Mouse (Mus musculus) limb, embryonic 13.5 days (tissue): ENCODE results near the gene Rfx1. TPM values are rescaled to one million over a fixed set of nuclear protein-coding genes. Genes with fewer than 3 reads are reported as not detected.

Source experiments
- ATAC-seq: fragments of 200-750 bp; cut with Nextera tagmentation; 2 replicates; pipeline ENCODE4 v1.8.0; 2017; ENCODE audit warnings: low read depth, moderate number of reproducible peaks, moderate TSS enrichment; ENCODE audit not compliant: low FRiP score
- H3K27ac ChIP-seq: fragments of 300-500 bp; sonication (generic); 2 replicates; pipeline ENCODE4 v1.5.1; 2015; ENCODE audit warnings: inconsistent platforms, mild to moderate bottlenecking, moderate library complexity
- H3K27me3 ChIP-seq: fragments of 300-500 bp; sonication (generic); 2 replicates; pipeline ENCODE4 v1.6.1; 2015; ENCODE audit warnings: mild to moderate bottlenecking, inconsistent platforms
- H3K36me3 ChIP-seq: fragments of 300-500 bp; sonication (generic); 2 replicates; pipeline ENCODE4 v1.6.1; 2015; ENCODE audit warnings: inconsistent platforms, mild to moderate bottlenecking, moderate library complexity
- H3K4me1 ChIP-seq: fragments of 300-500 bp; sonication (generic); 2 replicates; pipeline ENCODE4 v1.6.1; 2015; ENCODE audit warnings: inconsistent platforms
- H3K4me2 ChIP-seq: fragments of 300-500 bp; sonication (generic); replicated peaks from 2 replicates; pipeline ENCODE4 v1.6.1; 2015; ENCODE audit warnings: inconsistent platforms, mild to moderate bottlenecking, moderate library complexity
- H3K4me3 ChIP-seq: fragments of 300-500 bp; sonication (generic); 2 replicates; pipeline ENCODE4 v1.5.1; 2015; ENCODE audit warnings: moderate library complexity, mild to moderate bottlenecking, inconsistent platforms
- H3K9ac ChIP-seq: fragments of 300-500 bp; sonication (generic); 2 replicates; pipeline ENCODE4 v1.6.1; 2015; ENCODE audit warnings: mild to moderate bottlenecking, inconsistent platforms
- H3K9me3 ChIP-seq: fragments of 300-500 bp; sonication (generic); 2 replicates; pipeline ENCODE4 v1.6.1; 2016; ENCODE audit warnings: inconsistent platforms
- WGBS: fragments of 180-500 bp; shearing (Covaris S2); methylation state at CpG from one replicate; pipeline ENCODE4 v1.1.7; 2015; 5-methylcytosine and 5-hydroxymethylcytosine counted together
- polyA plus RNA-seq: library from polyadenylated mRNA; unstranded; fragments of >200 nt; fragmentation: Nextera tagmentation; extraction: Ambion mirVana; gene quantifications from 2 replicates; pipeline ENCODE4 v1.2.1, GENCODE M21; 2015

Rfx1 gene
- polyA plus RNA-seq = 9.5 and 10.1 TPM in 2 replicates

DNA sequence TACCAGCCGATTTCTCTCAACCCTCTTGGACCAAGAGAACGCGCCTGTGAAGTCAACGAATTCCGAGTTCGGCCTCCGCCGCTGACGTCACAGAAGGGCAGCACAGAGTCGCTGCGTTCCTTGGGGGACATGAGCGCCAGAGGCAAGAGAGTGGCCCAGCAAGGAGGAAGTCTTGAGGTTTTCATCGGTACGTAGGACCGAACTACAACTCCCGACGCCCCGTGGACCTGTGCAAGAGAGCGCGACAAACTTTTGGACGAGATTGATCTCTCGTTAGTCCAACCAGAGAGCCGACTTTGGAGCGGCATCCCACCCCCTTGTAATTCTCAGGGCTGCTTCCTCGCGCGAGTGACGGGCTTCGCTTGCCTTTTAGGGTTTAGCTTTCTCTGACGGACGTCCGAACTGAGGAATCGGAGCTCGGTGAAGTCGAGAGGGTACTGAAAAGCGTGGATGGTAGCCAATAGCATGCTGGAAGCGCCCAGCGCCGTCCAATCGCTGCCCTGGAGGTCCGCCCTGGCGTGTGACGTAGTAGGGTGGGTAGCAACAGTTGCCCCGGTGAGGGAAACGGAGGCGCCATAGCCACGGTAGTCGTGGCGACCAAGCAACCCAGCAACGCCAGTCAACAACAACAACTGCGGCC is at the start of gene Rfx1:
TSS of gene Rfx1 (plus strand) at position 544 of the 640 bp plus-strand sequence.
- WGBS = under 1% methylated on average over 50 of the region's 51 CpGs
- Histone ChIP-seq H3K4me3 (peak within 1 kb of the TSS; percentile 86), H3K27me3 (no peaks in the 10 kb centered on the region), H3K9me3 (no peaks in the 10 kb centered on the region), H3K4me2 (peak within 1 kb of the TSS; percentile 82), H3K36me3 (no peaks in the 10 kb centered on the region), H3K4me1 (peaks cover 32% of the 10 kb centered on the region), H3K9ac (peak within 1 kb of the TSS; percentile 82), H3K27ac (peak within 1 kb of the TSS; percentile 94)
- ATAC-seq = peak; percentile 98

DNA sequence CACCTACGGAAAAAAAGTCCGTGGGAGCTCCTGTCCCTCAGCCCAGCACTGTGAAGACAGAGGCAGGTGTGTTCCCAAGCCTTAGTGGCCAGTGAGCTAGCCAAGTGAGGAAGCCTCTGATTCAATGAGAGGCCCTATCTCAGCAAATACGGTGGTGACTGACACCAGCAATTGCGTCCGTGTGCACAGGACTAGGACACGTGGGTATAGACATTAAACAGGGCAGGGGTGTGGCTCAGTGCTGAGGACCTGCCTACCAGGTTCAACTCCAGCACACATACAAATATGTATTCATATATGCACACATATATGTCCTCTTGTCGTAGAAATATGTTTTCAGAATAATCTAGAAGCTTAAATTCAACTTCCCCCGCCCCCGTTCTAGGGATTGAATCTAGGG is 46.9 kb upstream of the Rfx1 start:
- Histone ChIP-seq H3K36me3 (no peaks in the 10 kb centered on the region), H3K4me2 (no peak overlapping the region), H3K9ac (no peak overlapping the region), H3K27me3 (peaks cover 49% of the 10 kb centered on the region), H3K4me1 (peaks cover 13% of the 10 kb centered on the region), H3K27ac (no peak overlapping the region), H3K9me3 (no peaks in the 10 kb centered on the region), H3K4me3 (no peak overlapping the region)
- ATAC-seq = no peak
- 81% methylated on average over 9 of the region's 9 CpGs for WGBS

DNA sequence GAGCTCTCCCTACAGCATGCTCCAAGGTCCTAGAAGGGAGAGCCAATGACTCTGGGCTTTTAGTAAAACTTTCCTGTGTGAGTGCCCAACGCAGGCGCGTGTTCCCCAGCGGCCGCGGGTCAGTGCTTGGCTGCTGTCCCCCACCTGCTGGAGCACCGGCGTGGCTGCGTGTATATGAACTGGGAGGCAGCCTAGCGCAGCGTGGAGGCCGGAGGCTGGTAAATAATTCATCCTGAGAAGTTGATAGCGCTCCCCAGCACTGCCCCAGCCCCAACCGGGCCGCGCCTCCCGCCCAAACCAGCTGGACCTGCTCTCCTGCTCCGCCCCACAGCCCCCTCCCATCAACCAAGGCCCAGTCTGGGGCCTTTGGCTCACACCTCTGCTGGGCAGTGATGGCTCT is 45.5 kb upstream of the Rfx1 start, which contains the start of gene Palm3:
TSS of gene Palm3 (plus strand) at position 376 of the 400 bp plus-strand sequence.
- Histone ChIP-seq H3K27ac (no peak within 1 kb of the TSS), H3K36me3 (no peaks in the 10 kb centered on the region), H3K4me1 (peaks cover 17% of the 10 kb centered on the region), H3K9ac (no peak within 1 kb of the TSS), H3K4me3 (no peak within 1 kb of the TSS), H3K9me3 (no peaks in the 10 kb centered on the region), H3K27me3 (peaks cover 62% of the 10 kb centered on the region), H3K4me2 (peak within 1 kb of the TSS; percentile 36)
- 9% methylated on average over 18 of the region's 18 CpGs for WGBS
- no peak for ATAC-seq

DNA sequence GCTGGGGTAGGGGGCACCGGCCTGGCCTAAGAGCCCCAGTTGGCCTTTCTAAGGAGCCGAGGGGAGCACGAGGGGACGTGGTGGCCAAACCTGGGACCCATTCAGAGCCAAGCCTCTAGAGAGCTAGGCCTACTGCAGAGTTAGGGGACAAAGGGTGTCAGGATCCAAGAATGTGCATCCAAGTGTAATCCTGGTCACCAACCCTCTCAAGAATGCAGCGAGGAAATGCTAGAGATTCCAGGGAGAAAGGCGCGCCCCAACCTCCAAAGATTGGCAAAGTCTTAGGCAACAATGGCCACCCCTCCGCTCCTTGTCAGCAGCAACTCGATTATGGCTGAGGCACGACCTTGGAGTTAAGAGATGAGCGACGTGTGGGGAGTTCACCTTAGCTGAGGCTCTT is 45.1 kb upstream of the Rfx1 start:
- Histone ChIP-seq H3K9me3 (no peaks in the 10 kb centered on the region), H3K4me1 (peaks cover 22% of the 10 kb centered on the region), H3K36me3 (no peaks in the 10 kb centered on the region), H3K27me3 (peaks cover 67% of the 10 kb centered on the region), H3K9ac (no peak overlapping the region), H3K27ac (no peak overlapping the region), H3K4me3 (no peak overlapping the region), H3K4me2 (peak overlapping the region; percentile 36)
- 41% methylated on average over 12 of the region's 12 CpGs for WGBS
- no peak for ATAC-seq

DNA sequence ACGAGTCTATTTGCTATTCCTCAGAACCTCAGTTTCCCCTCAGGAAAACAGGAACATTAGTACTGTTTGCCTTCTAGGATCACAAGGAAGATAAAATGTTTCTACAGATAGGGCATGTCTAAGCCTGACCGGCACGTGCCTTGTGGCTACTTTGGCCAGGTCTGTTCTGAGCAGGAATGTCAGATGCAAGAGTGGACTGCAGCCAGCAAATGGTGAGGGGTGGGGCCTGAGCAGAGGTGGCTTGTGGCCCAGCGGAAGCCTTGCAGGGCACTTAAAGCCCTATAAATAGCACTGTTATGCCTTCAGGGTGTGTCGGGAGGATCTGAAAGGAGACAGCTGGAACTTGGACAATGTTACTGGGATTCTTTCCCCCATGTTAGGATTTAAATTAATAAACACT is 43.5 kb upstream of the Rfx1 start:
- Histone ChIP-seq H3K27me3 (peaks cover 81% of the 10 kb centered on the region), H3K27ac (no peak overlapping the region), H3K4me2 (no peak overlapping the region), H3K36me3 (no peaks in the 10 kb centered on the region), H3K9ac (no peak overlapping the region), H3K4me1 (peaks cover 26% of the 10 kb centered on the region), H3K4me3 (no peak overlapping the region), H3K9me3 (no peaks in the 10 kb centered on the region)
- ATAC-seq = no peak
- WGBS = 20% methylated on average over 5 of the region's 5 CpGs

DNA sequence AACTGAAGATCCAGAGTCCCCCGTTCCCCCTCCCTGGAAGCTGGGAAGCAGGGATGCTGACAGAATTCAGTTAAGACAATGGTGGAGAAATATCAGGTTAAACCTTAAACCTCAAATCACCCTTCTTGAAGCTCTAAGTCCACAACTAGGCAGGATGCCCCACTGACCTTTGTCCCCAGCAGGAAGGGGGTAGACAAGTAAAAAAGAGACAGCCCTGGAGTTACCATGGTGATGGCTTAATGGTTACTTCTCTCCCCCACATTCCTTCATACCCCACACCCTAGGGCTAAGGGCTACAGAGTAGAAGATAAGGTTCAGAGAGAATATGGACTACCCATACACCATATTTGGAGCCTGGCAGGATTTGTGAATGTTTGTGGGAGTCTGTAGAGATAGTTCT is 43.0 kb upstream of the Rfx1 start:
- Histone ChIP-seq H3K27ac (no peak overlapping the region), H3K4me2 (no peak overlapping the region), H3K27me3 (peaks cover 82% of the 10 kb centered on the region), H3K36me3 (no peaks in the 10 kb centered on the region), H3K4me1 (peaks cover 26% of the 10 kb centered on the region), H3K9me3 (no peaks in the 10 kb centered on the region), H3K9ac (no peak overlapping the region), H3K4me3 (no peak overlapping the region)
- ATAC-seq = no peak
- 43% methylated on average over 1 of the region's 1 CpGs for WGBS

DNA sequence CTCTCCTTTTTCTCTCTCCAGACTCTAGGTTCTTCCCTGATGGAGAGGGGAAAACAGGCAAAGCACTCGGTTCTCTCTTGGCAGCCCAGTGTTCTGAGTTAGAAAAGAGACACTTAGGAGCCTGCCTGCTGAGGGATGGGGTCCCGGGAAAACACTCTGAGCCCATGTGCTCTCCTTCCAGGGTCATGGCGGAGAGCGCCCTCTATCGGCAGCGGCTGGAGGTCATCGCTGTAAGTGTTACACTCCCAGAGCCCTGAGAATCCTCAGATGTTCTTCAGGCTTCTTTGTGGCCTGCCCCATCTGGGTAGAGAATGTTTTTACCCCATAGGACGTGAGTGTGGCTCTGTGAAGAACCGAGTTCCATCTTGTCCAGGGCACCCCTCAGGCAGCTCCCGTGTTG is 42.5 kb upstream of the Rfx1 start:
- no peaks in the 10 kb centered on the region for H3K36me3 ChIP-seq
- H3K4me3 ChIP-seq = no peak overlapping the region
- peaks cover 26% of the 10 kb centered on the region for H3K4me1 ChIP-seq
- no peaks in the 10 kb centered on the region for H3K9me3 ChIP-seq
- H3K9ac ChIP-seq = no peak overlapping the region
- H3K27me3 ChIP-seq = peaks cover 86% of the 10 kb centered on the region
- H3K4me2 ChIP-seq = no peak overlapping the region
- ATAC-seq = no peak
- 16% methylated on average over 10 of the region's 10 CpGs for WGBS
- H3K27ac ChIP-seq = no peak overlapping the region

DNA sequence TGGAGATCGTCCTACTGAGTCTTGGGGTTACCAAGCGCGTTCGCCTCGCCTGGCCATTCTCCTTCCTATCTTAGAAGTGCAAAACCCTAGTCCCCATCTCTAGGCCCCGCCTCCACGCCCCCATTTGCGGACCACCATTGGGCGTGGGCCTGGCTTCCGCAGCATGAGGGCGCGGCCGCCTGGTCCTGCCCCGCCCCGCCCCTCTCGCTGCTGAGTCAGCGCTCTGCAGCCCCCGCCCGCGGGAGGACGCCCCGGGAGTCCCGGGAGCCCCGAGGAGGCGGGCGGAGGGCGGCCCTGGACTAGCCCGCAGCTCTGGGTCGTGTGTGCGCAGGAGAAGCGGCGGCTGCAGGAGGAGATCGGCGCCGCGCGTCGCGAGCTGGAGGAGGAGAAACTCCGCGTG is 40.8 kb upstream of the Rfx1 start:
- Histone ChIP-seq H3K27me3 (peaks cover 71% of the 10 kb centered on the region), H3K4me2 (peak overlapping the region; percentile 83), H3K4me1 (peaks cover 26% of the 10 kb centered on the region), H3K4me3 (peak overlapping the region; percentile 53), H3K9me3 (no peaks in the 10 kb centered on the region), H3K27ac (no peak overlapping the region), H3K36me3 (no peaks in the 10 kb centered on the region), H3K9ac (peak overlapping the region; percentile 70)
- WGBS = 2% methylated on average over 41 of the region's 41 CpGs
- peak; percentile 86 for ATAC-seq

DNA sequence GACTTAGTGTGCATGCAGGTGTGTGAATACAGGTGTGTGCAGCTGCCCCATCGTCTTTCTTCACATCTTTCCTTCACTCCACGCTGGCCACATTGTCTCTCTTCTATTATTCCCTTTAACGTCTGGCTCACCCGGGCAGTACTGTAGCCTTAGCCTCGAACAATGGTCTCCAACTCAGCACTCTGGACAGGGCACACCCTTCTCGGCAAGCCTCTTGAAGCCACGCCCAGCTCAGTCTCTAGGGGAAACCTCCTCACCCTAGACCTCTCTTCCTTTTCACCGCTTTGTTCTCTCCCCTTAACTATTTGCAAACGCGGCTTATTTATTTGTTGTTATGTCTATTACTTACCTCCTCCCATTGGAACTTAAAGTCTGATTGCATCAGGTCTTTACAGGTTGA is 39.2 kb upstream of the Rfx1 start:
- H3K4me1 ChIP-seq = peaks cover 18% of the 10 kb centered on the region
- WGBS = 15% methylated on average over 10 of the region's 10 CpGs
- H3K27me3 ChIP-seq = peaks cover 55% of the 10 kb centered on the region

DNA sequence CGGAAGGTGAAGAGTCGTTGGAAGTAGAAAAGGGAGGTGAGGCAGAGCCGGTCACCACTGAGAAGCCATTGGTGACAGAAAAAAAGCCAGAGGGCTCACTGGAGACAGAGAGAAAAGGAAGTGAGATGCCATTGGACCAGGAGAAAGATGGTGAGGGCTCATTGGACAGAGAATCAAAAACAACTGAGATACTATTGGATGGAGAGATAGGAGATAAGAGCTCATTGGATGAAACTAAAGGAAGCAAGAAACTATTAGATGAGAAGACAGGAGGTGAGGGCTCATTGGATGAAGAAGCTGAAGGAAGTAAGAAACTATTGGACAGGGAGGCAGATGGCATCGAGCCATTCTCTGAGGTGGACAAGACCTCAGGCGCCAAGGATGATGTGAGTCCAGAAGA is 37.4 kb upstream of the Rfx1 start:
- Histone ChIP-seq H3K27me3 (peaks cover 44% of the 10 kb centered on the region), H3K27ac (no peak overlapping the region), H3K9ac (no peak overlapping the region), H3K4me3 (no peak overlapping the region), H3K36me3 (no peaks in the 10 kb centered on the region), H3K4me2 (no peak overlapping the region), H3K4me1 (peaks cover 13% of the 10 kb centered on the region), H3K9me3 (no peaks in the 10 kb centered on the region)
- 84% methylated on average over 5 of the region's 5 CpGs for WGBS
- no peak for ATAC-seq

More for the DNA sequence above, 39.2 kb upstream of the Rfx1 start:
- H3K9me3 ChIP-seq = no peaks in the 10 kb centered on the region
- no peak overlapping the region for H3K4me3 ChIP-seq
- no peak for ATAC-seq
- no peaks in the 10 kb centered on the region for H3K36me3 ChIP-seq
- H3K4me2 ChIP-seq = no peak overlapping the region
- no peak overlapping the region for H3K27ac ChIP-seq
- H3K9ac ChIP-seq = no peak overlapping the region

DNA sequence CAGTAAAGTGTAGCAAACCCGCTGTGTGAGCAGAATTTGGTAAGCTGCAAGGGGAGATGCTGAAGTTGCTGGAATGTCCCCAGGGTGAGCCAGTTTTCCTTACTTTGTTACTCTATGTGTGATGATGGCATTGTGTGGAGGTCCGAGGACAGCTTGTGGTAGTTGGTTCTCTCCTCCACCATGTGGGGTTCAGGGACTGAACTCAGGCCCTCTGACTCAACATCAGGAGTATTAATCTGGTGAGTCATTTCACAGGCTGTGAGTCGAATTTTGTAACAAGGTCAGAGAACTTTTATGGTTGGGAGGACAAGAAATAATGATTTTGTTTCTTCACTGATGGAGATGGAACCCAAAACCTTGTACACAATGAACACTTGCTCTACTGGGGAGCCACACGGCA is 33.9 kb upstream of the Rfx1 start:
- WGBS = 70% methylated on average over 4 of the region's 4 CpGs
- Histone ChIP-seq H3K9me3 (no peaks in the 10 kb centered on the region), H3K4me3 (no peak overlapping the region), H3K9ac (no peak overlapping the region), H3K27me3 (peaks cover 24% of the 10 kb centered on the region), H3K27ac (no peak overlapping the region), H3K4me1 (no peaks in the 10 kb centered on the region), H3K4me2 (no peak overlapping the region), H3K36me3 (no peaks in the 10 kb centered on the region)
- no peak for ATAC-seq

DNA sequence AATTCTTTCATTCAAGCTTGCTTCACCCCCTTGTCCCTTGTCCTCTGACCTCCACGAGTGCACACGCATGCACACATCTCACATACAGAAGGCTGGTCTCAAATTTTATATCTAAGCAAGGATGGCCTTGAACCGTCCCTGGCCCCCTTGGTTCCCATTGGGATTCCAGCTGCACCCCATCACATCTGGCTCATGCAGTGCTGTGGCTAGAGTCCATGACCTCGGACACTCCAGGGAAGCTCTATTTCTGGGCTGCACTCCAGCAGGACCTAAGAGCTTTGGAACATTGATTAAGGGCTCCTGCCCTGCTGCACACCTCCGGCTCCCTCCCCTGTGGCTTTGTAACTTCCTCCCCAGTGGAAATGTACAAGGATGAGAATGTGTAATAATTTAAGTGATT is 28.6 kb upstream of the Rfx1 start:
- Histone ChIP-seq H3K4me2 (no peak overlapping the region), H3K4me1 (peaks cover 12% of the 10 kb centered on the region), H3K4me3 (no peak overlapping the region), H3K27ac (no peak overlapping the region), H3K36me3 (no peaks in the 10 kb centered on the region), H3K9ac (no peak overlapping the region), H3K27me3 (peaks cover 61% of the 10 kb centered on the region), H3K9me3 (no peaks in the 10 kb centered on the region)
- no peak for ATAC-seq
- WGBS = 71% methylated on average over 5 of the region's 5 CpGs

DNA sequence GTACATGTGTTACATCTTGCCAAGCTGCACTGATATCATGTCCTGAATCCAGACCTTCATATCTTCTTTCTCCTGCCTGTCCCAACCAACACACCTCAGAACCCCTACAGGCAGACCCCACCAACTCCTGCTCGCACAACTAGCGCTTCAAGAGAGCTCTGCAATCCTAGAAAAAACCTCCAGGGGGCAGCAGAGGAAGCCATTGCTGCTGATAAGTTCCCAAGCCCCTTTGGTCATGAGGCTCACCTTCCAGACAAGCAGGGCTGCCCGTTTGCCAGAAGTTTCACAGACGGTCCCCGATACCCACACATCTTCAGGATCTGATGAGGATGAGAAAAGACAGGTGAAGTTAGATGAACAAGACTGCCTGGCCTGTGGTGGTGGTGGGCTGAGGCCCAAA is 27.6 kb upstream of the Rfx1 start:
- H3K27ac ChIP-seq = no peak overlapping the region
- H3K4me3 ChIP-seq = no peak overlapping the region
- H3K4me1 ChIP-seq = peaks cover 13% of the 10 kb centered on the region
- H3K27me3 ChIP-seq = peaks cover 72% of the 10 kb centered on the region
- H3K9ac ChIP-seq = no peak overlapping the region
- no peaks in the 10 kb centered on the region for H3K9me3 ChIP-seq
- H3K4me2 ChIP-seq = no peak overlapping the region
- no peaks in the 10 kb centered on the region for H3K36me3 ChIP-seq
- ATAC-seq = no peak; the same call in 1 of the 2 replicates
- 6% methylated on average over 5 of the region's 5 CpGs for WGBS
